Mouse (Mus musculus): ENCODE data around the gene Cbfa2t3.

- no peak for TF ChIP-seq CTCF (IDR thresholded peaks at IDR 0.05; ENCODE audit: low read depth)
- no peak for TF ChIP-seq EP300 (optimal IDR thresholded peaks at IDR 0.05)
These were observed 74.9 kb downstream of the Cbfa2t3 start for GRCm38 (mm10) chr8:122623844-122624642.

All from stomach, postnatal 0 days (tissue).